Mouse (Mus musculus) urinary bladder, postnatal 25 days (tissue): Measurements from ENCODE around the gene 1700037H04Rik.

Source experiments
- DNase-seq: peaks from one replicate; pipeline ENCODE4 v3.0.0; 2022; ENCODE audit warnings: low spot score

The 1700037H04Rik gene

GRCm38 (mm10) chr2:131127161-131127730 is 32.6 kb downstream of the 1700037H04Rik start, which contains the start of gene Hspa12b:
Hspa12b (plus strand) TSS chr2:131127280.
- peak; percentile 40 for DNase-seq

- DNase-seq = peak; percentile 2
These were observed 33.7 kb downstream of the 1700037H04Rik start for GRCm38 (mm10) chr2:131125964-131126815.

- peak; percentile 1 for DNase-seq
These were observed 34.5 kb downstream of the 1700037H04Rik start for GRCm38 (mm10) chr2:131125157-131125963.

GRCm38 (mm10) chr2:131124166-131124565 is 35.7 kb downstream of the 1700037H04Rik start:
- peak; percentile 4 for DNase-seq

- DNase-seq = peak; percentile 2
These were observed 40.8 kb downstream of the 1700037H04Rik start for GRCm38 (mm10) chr2:131118968-131119574.

GRCm38 (mm10) chr2:131105989-131106388 is 53.9 kb downstream of the 1700037H04Rik start:
- peak; percentile 0 for DNase-seq

- DNase-seq = peak; percentile 1
These were observed 54.8 kb downstream of the 1700037H04Rik start for GRCm38 (mm10) chr2:131105061-131105460.

GRCm38 (mm10) chr2:131104021-131104420 is 55.9 kb downstream of the 1700037H04Rik start:
- DNase-seq = peak; percentile 5

- no peak for DNase-seq
These were observed 58.4 kb downstream of the 1700037H04Rik start for GRCm38 (mm10) chr2:131101530-131101929.

GRCm38 (mm10) chr2:131097087-131097486 is 62.8 kb downstream of the 1700037H04Rik start:
- DNase-seq = no peak
